Mouse (Mus musculus) lung, embryonic 14.5 days (tissue): Measurements from ENCODE around the gene Slc24a5. TPM values are rescaled to one million over a fixed set of nuclear protein-coding genes. Genes with fewer than 3 reads are reported as not detected.
"Not testable (repeated sequence)": the region's sequence is repeated elsewhere in the genome, so short reads cannot be mapped to it uniquely, and the experiment has no call there.

ENCODE experiments used
- ATAC-seq: fragments of 200-750 bp; cut with Nextera tagmentation; 2 replicates; pipeline ENCODE4 v1.8.0; 2017; ENCODE audit warnings: mild to moderate bottlenecking, moderate TSS enrichment, moderate library complexity; ENCODE audit not compliant: insufficient read depth
- DNase-seq: peaks from one replicate; pipeline ENCODE4 v3.0.0-alpha.2; 2015
- H3K27ac ChIP-seq: fragments of 300-500 bp; sonication (generic); 2 replicates; pipeline ENCODE4 v1.5.1; 2014; ENCODE audit warnings: low read depth, mild to moderate bottlenecking, moderate library complexity
- H3K27me3 ChIP-seq: fragments of 300-500 bp; sonication (generic); 2 replicates; pipeline ENCODE4 v1.6.1; 2014; ENCODE audit warnings: low read length, control low read depth; ENCODE audit not compliant: insufficient read depth
- H3K36me3 ChIP-seq: fragments of 300-500 bp; sonication (generic); 2 replicates; pipeline ENCODE4 v1.6.1; 2014; ENCODE audit warnings: control low read depth; ENCODE audit not compliant: insufficient read depth
- H3K4me1 ChIP-seq: fragments of 300-500 bp; sonication (generic); 2 replicates; pipeline ENCODE4 v1.6.1; 2014; ENCODE audit warnings: antibody characterized with exemption, control low read depth; ENCODE audit not compliant: insufficient read depth
- H3K4me2 ChIP-seq: fragments of 300-500 bp; sonication (generic); 2 replicates; pipeline ENCODE4 v1.6.1; 2014; ENCODE audit warnings: mild to moderate bottlenecking
- H3K4me3 ChIP-seq: fragments of 300-500 bp; sonication (generic); 2 replicates; pipeline ENCODE4 v1.5.1; 2014; ENCODE audit warnings: low read depth, low read length
- H3K9ac ChIP-seq: fragments of 300-500 bp; sonication (generic); 2 replicates; pipeline ENCODE4 v1.6.1; 2014
- H3K9me3 ChIP-seq: fragments of 300-500 bp; sonication (generic); 2 replicates; pipeline ENCODE4 v1.6.1; 2016; ENCODE audit warnings: low read depth, low read length, control low read depth
- CTCF ChIP-seq: IDR thresholded peaks from 2 replicates; pipeline ENCODE4 v1.5.1; 2016; ENCODE audit warnings: antibody characterized with exemption, low read depth
- WGBS: fragments of 180-500 bp; shearing (Covaris S2); extraction: QIAGEN DNeasy Blood & Tissue Kit; methylation state at CpG from one replicate; pipeline ENCODE4 v1.1.7; 2014; 5-methylcytosine and 5-hydroxymethylcytosine counted together
- polyA plus RNA-seq: library from polyadenylated mRNA; unstranded; fragments of >200 nt; fragmentation: Nextera tagmentation; extraction: Ambion mirVana; gene quantifications from 2 replicates; pipeline ENCODE4 v1.2.1, GENCODE M21; 2014

The Slc24a5 gene
- polyA plus RNA-seq, 1 experiment from 2014 or later: 5.0 TPM

DNA sequence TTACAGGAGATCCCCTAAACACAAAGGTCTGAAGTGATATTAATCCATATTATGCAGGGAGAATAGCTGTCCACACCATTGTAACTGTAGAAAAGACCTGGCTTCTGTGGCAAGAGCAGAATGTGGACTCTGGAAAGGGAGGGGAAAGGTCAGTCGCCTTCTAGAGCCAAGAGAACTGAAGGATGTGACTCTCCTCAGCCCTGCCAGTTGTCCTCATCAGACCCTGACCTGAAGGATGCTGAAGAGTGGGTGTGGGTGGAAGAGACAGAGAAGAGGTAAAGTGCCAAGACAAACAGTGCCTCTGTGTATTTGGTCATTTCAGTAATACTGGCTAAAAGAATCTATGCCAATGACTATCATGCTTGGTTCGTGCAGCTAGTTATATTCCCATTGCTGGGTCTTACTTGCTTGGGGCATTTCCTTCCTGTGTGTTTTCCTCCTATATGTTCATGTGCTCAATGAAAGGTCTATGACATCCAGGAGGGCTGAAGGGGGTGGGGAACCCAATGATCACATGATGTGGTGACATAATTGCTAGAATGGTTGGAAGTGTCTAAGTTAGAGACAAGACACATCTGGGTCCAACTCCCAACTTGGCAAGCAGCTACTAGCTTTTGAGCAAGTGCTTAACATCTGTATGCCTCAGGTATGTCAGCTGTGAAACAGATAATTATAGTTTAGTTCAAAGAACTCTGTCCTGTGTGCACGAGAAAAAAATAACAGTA lies 5.3 kb downstream of the Slc24a5 start:
- Histone ChIP-seq H3K27me3 (no peaks in the 10 kb centered on the region), H3K4me2 (no peak overlapping the region), H3K4me3 (no peak overlapping the region), H3K27ac (no peak overlapping the region), H3K9me3 (no peaks in the 10 kb centered on the region), H3K9ac (no peak overlapping the region), H3K36me3 (no peaks in the 10 kb centered on the region), H3K4me1 (no peaks in the 10 kb centered on the region)
- DNase-seq: no peak
- no peak for ATAC-seq
- WGBS: 72% methylated on average over 3 of the region's 3 CpGs
- no peak for TF ChIP-seq CTCF

- no peak overlapping the region for H3K4me2 ChIP-seq
- no peak for TF ChIP-seq CTCF
- no peak overlapping the region for H3K9ac ChIP-seq
- no peaks in the 10 kb centered on the region for H3K9me3 ChIP-seq
- peaks cover 49% of the 10 kb centered on the region for H3K36me3 ChIP-seq
- H3K4me1 ChIP-seq: no peaks in the 10 kb centered on the region
- ATAC-seq (no peak), DNase-seq (no peak)
- no peak overlapping the region for H3K4me3 ChIP-seq
- 12% methylated on average over 1 of the region's 1 CpGs for WGBS
- H3K27me3 ChIP-seq: no peaks in the 10 kb centered on the region
- H3K27ac ChIP-seq: no peak overlapping the region
These were observed 16.0 kb downstream of the Slc24a5 start for GRCm38 (mm10) chr2:125083879-125084278.

DNA sequence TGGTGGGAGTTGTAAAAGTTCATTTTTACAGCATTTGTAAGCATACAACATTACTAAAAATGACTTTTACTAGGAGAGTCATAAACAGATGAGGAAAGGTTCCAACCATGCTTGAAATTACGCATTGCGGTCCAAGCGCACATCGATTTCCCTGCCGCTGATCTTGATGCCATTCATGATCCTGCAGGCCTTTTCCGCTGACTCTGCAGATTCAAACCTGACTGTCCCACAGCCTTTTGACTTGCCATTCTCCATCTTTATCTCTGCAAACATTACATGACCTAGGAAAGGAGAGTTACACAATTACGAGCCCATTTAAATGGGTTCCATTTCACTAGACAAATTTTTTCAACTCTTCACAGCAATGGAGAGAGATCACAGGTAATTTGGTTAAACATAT lies 20.8 kb downstream of the Slc24a5 start:
- Histone ChIP-seq H3K27me3 (no peaks in the 10 kb centered on the region), H3K4me3 (no peak overlapping the region), H3K36me3 (peaks cover 62% of the 10 kb centered on the region), H3K9me3 (no peaks in the 10 kb centered on the region), H3K27ac (no peak overlapping the region), H3K4me2 (no peak overlapping the region), H3K4me1 (no peaks in the 10 kb centered on the region), H3K9ac (no peak overlapping the region)
- ATAC-seq: no peak
- TF ChIP-seq CTCF: no peak
- 96% methylated on average over 7 of the region's 7 CpGs for WGBS
- no peak for DNase-seq

GRCm38 (mm10) chr2:125092123-125092522 lies 24.2 kb downstream of the Slc24a5 start:
- ATAC-seq, H3K4me1 ChIP-seq, H3K9me3 ChIP-seq, H3K27me3 ChIP-seq, H3K4me3 ChIP-seq, DNase-seq, H3K9ac ChIP-seq, H3K4me2 ChIP-seq, H3K27ac ChIP-seq: not testable (repeated sequence)
- WGBS: 81% methylated on average over 3 of the region's 3 CpGs
- peaks cover 64% of the 10 kb centered on the region for H3K36me3 ChIP-seq

DNA sequence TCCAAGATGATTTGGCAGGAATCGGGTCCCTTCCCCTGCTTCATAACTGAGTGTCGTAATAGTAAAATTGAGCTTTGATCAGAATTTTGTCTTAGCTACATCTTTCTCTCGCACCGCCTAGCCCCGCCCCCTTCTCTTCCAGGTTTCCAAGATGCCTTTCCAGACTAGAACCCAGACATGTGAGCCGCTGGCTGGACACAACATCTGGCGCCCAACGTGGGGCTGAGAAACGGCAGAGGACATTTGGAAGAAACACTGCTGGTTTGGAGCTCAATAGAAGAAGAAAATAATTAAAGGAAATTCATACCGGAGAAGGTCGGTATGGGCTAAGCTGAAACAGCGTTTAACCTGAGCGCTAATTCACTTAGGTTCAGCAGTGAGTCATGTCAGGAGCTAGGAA lies 36.6 kb downstream of the Slc24a5 start:
- H3K27ac ChIP-seq, H3K4me2 ChIP-seq, H3K4me1 ChIP-seq, DNase-seq, H3K4me3 ChIP-seq, H3K27me3 ChIP-seq, ATAC-seq, H3K9me3 ChIP-seq, H3K9ac ChIP-seq: not testable (repeated sequence)
- H3K36me3 ChIP-seq: peaks cover 55% of the 10 kb centered on the region
- WGBS: 95% methylated on average over 13 of the region's 13 CpGs

DNA sequence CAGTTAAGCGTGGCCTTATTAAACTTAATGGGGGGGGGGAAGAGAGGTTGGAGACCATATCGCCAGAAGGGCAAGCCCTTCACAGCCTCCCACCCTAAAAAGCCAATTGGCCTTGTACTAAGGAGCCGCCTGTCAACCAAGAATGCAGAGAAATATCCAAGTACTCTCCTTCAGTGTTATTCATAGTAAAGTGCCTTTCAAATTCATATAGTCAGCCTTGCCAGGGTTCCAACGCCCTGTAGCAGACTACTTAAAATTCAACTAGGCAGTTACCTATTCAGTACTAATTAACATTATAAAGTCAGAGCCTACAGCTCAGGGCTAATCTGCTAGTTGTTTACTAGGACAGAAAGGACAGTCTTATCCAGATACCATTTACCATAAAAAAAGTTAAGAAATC lies 38.6 kb downstream of the Slc24a5 start:
- not testable (repeated sequence) for H3K9me3 ChIP-seq, H3K9ac ChIP-seq, H3K4me2 ChIP-seq, H3K27ac ChIP-seq, H3K4me3 ChIP-seq, DNase-seq, H3K4me1 ChIP-seq, ATAC-seq, H3K27me3 ChIP-seq
- H3K36me3 ChIP-seq: peaks cover 47% of the 10 kb centered on the region
- WGBS: 100% methylated on average over 4 of the region's 4 CpGs

- Histone ChIP-seq H3K9ac (no peak overlapping the region), H3K27ac (no peak overlapping the region), H3K9me3 (no peaks in the 10 kb centered on the region), H3K36me3 (peaks cover 17% of the 10 kb centered on the region), H3K4me2 (no peak overlapping the region), H3K27me3 (no peaks in the 10 kb centered on the region), H3K4me3 (no peak overlapping the region), H3K4me1 (no peaks in the 10 kb centered on the region)
- 74% methylated on average over 6 of the region's 6 CpGs for WGBS
- no peak for ATAC-seq
- no peak for TF ChIP-seq CTCF
- DNase-seq: no peak
These were observed 51.6 kb downstream of the Slc24a5 start for GRCm38 (mm10) chr2:125119381-125120110.
